ENCODE assay signal across 16 mouse cellular contexts in the genomic region with DNA sequence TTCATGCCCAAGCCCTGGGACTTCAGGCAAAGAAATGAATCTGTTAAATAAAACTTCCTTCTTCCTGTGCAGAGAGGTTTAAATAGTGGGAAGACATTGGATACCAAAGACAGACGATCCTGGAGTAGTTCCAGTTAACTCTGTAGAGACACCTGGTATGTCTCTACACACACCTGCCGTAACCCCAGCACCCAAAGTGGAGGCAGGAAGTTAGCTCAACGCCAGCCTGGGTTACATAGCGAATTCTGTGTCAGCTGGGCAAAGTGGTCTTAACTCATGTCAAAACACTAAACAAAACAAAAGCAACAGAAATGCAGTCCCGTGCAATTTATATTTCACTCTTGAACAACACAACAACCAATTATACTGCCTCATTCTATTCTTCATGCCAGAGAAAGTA. TPM values are rescaled to one million over a fixed set of nuclear protein-coding genes. Genes with fewer than 3 reads are reported as not detected.
DNase-seq lines count a peak whose midpoint lies in the region.
"Had no signal": no experiment of that assay in that cellular context is flagged by ENCODE, and none has a peak within 500 bp of the region (broad histone marks: within the 10 kb centered on the region; RNA-seq: fewer than 3 reads in every experiment).

No protein-coding gene starts in this region.

- peak; percentile 7 for DNase-seq in induced T-regulatory cell, adult 2 months (ENCODE audit: low read depth)
- DNase-seq in thymus, postnatal 0 days (ENCODE audit: low spot score), result peak; percentile 46
- DNase-seq in thymus, postnatal 25 days, result peak; percentile 54
- DNase-seq in kidney, postnatal 4 days, result no peak
- DNase-seq in cerebellum, adult 11-12 months, result no peak
- no peak for DNase-seq in ovary, postnatal 14 days (ENCODE audit: low spot score)
- DNase-seq: adrenal gland, adult 8-10 months; cerebellum, adult 11 months; cerebellum, adult 8-10 months; cerebellum, postnatal 10 days; cerebellum, postnatal 36 days; embryo, embryonic 11 days; gastrocnemius, postnatal 25 days; heart, adult 18-20 months; heart, postnatal 10 days; heart, postnatal 4 days had no signal

RNA-seq across cellular contexts. Expression of gene Rcl1, which starts 5.1 kb away (rescaled TPM):
- 49.5 and 52.2 TPM in 2 replicates for polyA plus RNA-seq in thymus, postnatal 0 days (2015; fragmentation: Nextera tagmentation; extraction: Ambion mirVana)

RNA-seq across cellular contexts. Expression of gene Ak3, which starts 58.5 kb away (rescaled TPM):
- 56.1 and 59.4 TPM in 2 replicates for polyA plus RNA-seq in thymus, postnatal 0 days (2015; fragmentation: Nextera tagmentation; extraction: Ambion mirVana)

Comparison
In these comparisons a context has a peak if more than half of its experiments do, and no peak if none do; other contexts are left out.
1. DNase-seq: peak in induced T-regulatory cell, adult 2 months (single experiment), thymus, postnatal 0 days (single experiment) and thymus, postnatal 25 days (single experiment); none in kidney, postnatal 4 days (0 of 2), cerebellum, adult 11-12 months (single experiment) and ovary, postnatal 14 days (single experiment).